Mouse (Mus musculus) ES-E14 (cell line): ENCODE measurements around the gene Srbd1. TPM values are rescaled to one million over a fixed set of nuclear protein-coding genes. Genes with fewer than 3 reads are reported as not detected.

Source experiments
- DNase-seq: peaks from one replicate; pipeline ENCODE4 v3.0.0-alpha.2; 2013; ENCODE audit warnings: low read depth, low spot score
- H3K27ac ChIP-seq: 2 replicates; pipeline ENCODE4 v1.5.1; 2012; ENCODE audit warnings: low read depth, mild to moderate bottlenecking, low read length, moderate library complexity, mixed read lengths; ENCODE audit not compliant: poor library complexity, insufficient read depth, severe bottlenecking
- H3K36me3 ChIP-seq: 2 replicates; pipeline ENCODE4 v1.6.1; 2012; ENCODE audit warnings: mild to moderate bottlenecking, low read length, moderate library complexity, mixed read lengths; ENCODE audit not compliant: control insufficient read depth, poor library complexity, insufficient read depth, severe bottlenecking
- H3K4me1 ChIP-seq, 2 experiments: fragments of 150-350 bp in 1 of 2; sonication (generic) in 1 of 2; 2 replicates each; pipeline ENCODE4 v1.6.1; 2012; ENCODE audit warnings: low read length in 2 of 2, mild to moderate bottlenecking in 1 of 2, mixed read lengths in 1 of 2; ENCODE audit not compliant: control insufficient read depth in 2 of 2, insufficient read depth in 2 of 2, poor library complexity in 1 of 2
- H3K4me3 ChIP-seq, 2 experiments: fragments of 150-350 bp in 1 of 2; sonication (generic) in 1 of 2; 2 replicates each; pipeline ENCODE4 v1.5.1; 2012; ENCODE audit warnings: low read length in 2 of 2, low read depth in 1 of 2, mild to moderate bottlenecking in 1 of 2, mixed read lengths in 1 of 2; ENCODE audit not compliant: insufficient read depth in 1 of 2, poor library complexity in 1 of 2, severe bottlenecking in 1 of 2
- H3K9ac ChIP-seq: 2 replicates; pipeline ENCODE4 v1.6.1; 2012; ENCODE audit warnings: low read depth, mild to moderate bottlenecking, low read length, mixed read lengths; ENCODE audit not compliant: poor library complexity, insufficient read depth, severe bottlenecking
- H3K9me3 ChIP-seq: fragments of 150-350 bp; sonication (generic); 2 replicates; pipeline ENCODE4 v1.6.1; 2012; ENCODE audit warnings: low read depth, mild to moderate bottlenecking, low read length; ENCODE audit not compliant: control insufficient read depth, insufficient read depth
- CHD2 ChIP-seq: IDR thresholded peaks from 2 replicates; pipeline ENCODE4 v1.6.1; 2014; ENCODE audit warnings: mild to moderate bottlenecking, low read depth, low read length, inconsistent platforms
- HCFC1 ChIP-seq: IDR thresholded peaks from 2 replicates; pipeline ENCODE4 v1.6.1; 2012; ENCODE audit warnings: low read length, inconsistent platforms, borderline replicate concordance; ENCODE audit not compliant: insufficient read depth
- MAFK ChIP-seq: IDR thresholded peaks from 2 replicates; pipeline ENCODE4 v1.6.1; 2014; ENCODE audit warnings: mild to moderate bottlenecking, low read depth, low read length, inconsistent platforms; ENCODE audit not compliant: insufficient read depth
- ZC3H11A ChIP-seq: IDR thresholded peaks from 2 replicates; pipeline ENCODE4 v1.6.1; 2012; ENCODE audit warnings: low read depth, mild to moderate bottlenecking, inconsistent platforms, low read length, borderline replicate concordance
- ZNF384 ChIP-seq: IDR thresholded peaks from 2 replicates; pipeline ENCODE4 v1.6.1; 2012; ENCODE audit warnings: low read depth, low read length, inconsistent platforms
- in situ Hi-C, 2 experiments: fragments of 600-800 bp; cut with MboI; formaldehyde crosslinking; loops; one replicate each; pipeline ENCODE4 v1.15.1; 2025; ENCODE audit warnings: low sequenced_read_pairs in 2 of 2, inconsistent platforms in 1 of 2; ENCODE audit not compliant: unreplicated experiment in 2 of 2
- total RNA-seq: library from RNA; depleted of rRNA; stranded (reverse); fragments of 300-350 nt; gene quantifications from 2 replicates; pipeline ENCODE4 v1.2.3, GENCODE M21; 2012

The Srbd1 gene
- total RNA-seq, 1 experiment = 39.1 TPM

DNA sequence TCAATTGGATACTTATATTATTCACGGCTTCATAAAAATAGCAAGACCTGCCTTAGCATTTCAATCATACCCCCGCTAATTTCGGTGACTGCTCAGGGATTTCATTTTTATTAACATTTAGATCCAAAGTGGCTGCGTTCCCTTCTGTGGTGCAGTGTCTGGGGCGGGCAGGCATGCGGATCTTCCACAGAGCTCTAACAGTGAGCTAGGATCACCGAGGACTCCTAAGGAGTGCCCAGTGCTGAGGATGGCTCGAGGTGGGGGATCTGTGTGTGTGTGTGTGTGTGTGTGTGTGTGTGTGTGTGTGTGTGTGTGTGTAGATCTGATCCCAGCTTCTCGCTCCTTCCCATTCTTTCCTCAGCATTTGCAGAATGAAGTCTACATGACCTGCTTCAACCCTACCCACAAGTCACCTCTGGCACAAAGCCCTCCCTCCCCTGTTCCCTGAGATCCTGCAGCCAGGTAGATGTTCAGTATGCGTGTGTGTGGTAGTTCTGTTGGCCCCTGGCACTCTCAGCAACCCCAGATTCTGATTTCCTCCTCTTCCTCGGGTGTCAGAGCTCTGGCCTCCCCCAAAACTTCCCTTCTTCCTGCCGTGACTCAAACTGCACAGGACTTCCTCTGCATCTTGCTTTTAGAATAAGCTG lies 200.9 kb downstream of the Srbd1 start:
- DNase-seq = no peak
- H3K4me3 ChIP-seq = no peak overlapping the region
- no peak overlapping the region for H3K27ac ChIP-seq
- H3K9ac ChIP-seq = no peak overlapping the region
- in situ Hi-C loops = no loop called here
- H3K4me1 ChIP-seq = no peaks in the 10 kb centered on the region
- TF ChIP-seq CHD2 (no peak), ZNF384 (no peak), MAFK (no peak), ZC3H11A (no peak), HCFC1 (no peak)
- H3K9me3 ChIP-seq = no peaks in the 10 kb centered on the region
- no peaks in the 10 kb centered on the region for H3K36me3 ChIP-seq

GRCm38 (mm10) chr17:85943551-85943981 lies 201.4 kb downstream of the Srbd1 start:
- no peaks in the 10 kb centered on the region for H3K4me1 ChIP-seq
- in situ Hi-C loops = no loop called here
- no peaks in the 10 kb centered on the region for H3K36me3 ChIP-seq
- H3K9ac ChIP-seq = no peak overlapping the region
- H3K4me3 ChIP-seq = no peak overlapping the region
- no peaks in the 10 kb centered on the region for H3K9me3 ChIP-seq
- no peak overlapping the region for H3K27ac ChIP-seq
- TF ChIP-seq ZC3H11A (no peak), CHD2 (no peak)
- no peak for DNase-seq

- TF ChIP-seq CHD2 = no peak
- TF ChIP-seq ZC3H11A = no peak
- TF ChIP-seq HCFC1 = no peak
- TF ChIP-seq ZNF384 = no peak
- TF ChIP-seq MAFK = no peak
These were observed 201.9 kb downstream of the Srbd1 start for GRCm38 (mm10) chr17:85943071-85943470.

GRCm38 (mm10) chr17:85942123-85942522 lies 202.9 kb downstream of the Srbd1 start:
- no peak overlapping the region for H3K27ac ChIP-seq
- H3K9me3 ChIP-seq = no peaks in the 10 kb centered on the region
- H3K4me3 ChIP-seq = no peak overlapping the region
- no peak for DNase-seq
- H3K4me1 ChIP-seq = no peaks in the 10 kb centered on the region
- in situ Hi-C loops = no loop called here
- H3K9ac ChIP-seq = no peak overlapping the region
- no peak for TF ChIP-seq ZNF384
- TF ChIP-seq MAFK = no peak
- TF ChIP-seq ZC3H11A = no peak
- no peak for TF ChIP-seq CHD2
- no peak for TF ChIP-seq HCFC1
- H3K36me3 ChIP-seq = no peaks in the 10 kb centered on the region

More at GRCm38 (mm10) chr17:85943071-85943470, 201.9 kb downstream of the Srbd1 start:
- Histone ChIP-seq H3K27ac (no peak overlapping the region), H3K9ac (no peak overlapping the region), H3K4me1 (no peaks in the 10 kb centered on the region), H3K9me3 (no peaks in the 10 kb centered on the region), H3K4me3 (no peak overlapping the region), H3K36me3 (no peaks in the 10 kb centered on the region)
- in situ Hi-C loops = no loop called here
- no peak for DNase-seq

GRCm38 (mm10) chr17:85941141-85941738 lies 203.7 kb downstream of the Srbd1 start:
- TF ChIP-seq ZC3H11A = no peak
- no peak for TF ChIP-seq HCFC1
- no peak for TF ChIP-seq ZNF384
- TF ChIP-seq CHD2 = no peak
- no peak for TF ChIP-seq MAFK
- in situ Hi-C loops = no loop called here
- Histone ChIP-seq H3K36me3 (no peaks in the 10 kb centered on the region), H3K4me3 (no peak overlapping the region), H3K9ac (no peak overlapping the region), H3K27ac (no peak overlapping the region), H3K9me3 (no peaks in the 10 kb centered on the region), H3K4me1 (no peaks in the 10 kb centered on the region)
- no peak for DNase-seq
